Mouse (Mus musculus) forebrain, embryonic 13.5 days (tissue): Measurements from ENCODE around the gene Ly6g5c. TPM values are rescaled to one million over a fixed set of nuclear protein-coding genes. Genes with fewer than 3 reads are reported as not detected.

Experiments used
- ATAC-seq: fragments of 200-750 bp; cut with Nextera tagmentation; 2 replicates; pipeline ENCODE4 v1.8.0; 2017
- H3K27ac ChIP-seq: fragments of 300-500 bp; sonication (generic); 2 replicates; pipeline ENCODE4 v1.5.1; 2015; ENCODE audit warnings: inconsistent platforms, mild to moderate bottlenecking, moderate library complexity
- H3K27me3 ChIP-seq: fragments of 300-500 bp; sonication (generic); 2 replicates; pipeline ENCODE4 v1.6.1; 2015; ENCODE audit warnings: mild to moderate bottlenecking, inconsistent platforms
- H3K36me3 ChIP-seq: fragments of 300-500 bp; sonication (generic); 2 replicates; pipeline ENCODE4 v1.6.1; 2015; ENCODE audit warnings: mild to moderate bottlenecking, inconsistent platforms; ENCODE audit not compliant: poor library complexity, severe bottlenecking
- H3K4me1 ChIP-seq: fragments of 300-500 bp; sonication (generic); 2 replicates; pipeline ENCODE4 v1.6.1; 2015; ENCODE audit warnings: inconsistent platforms
- H3K4me2 ChIP-seq: fragments of 300-500 bp; sonication (generic); 2 replicates; pipeline ENCODE4 v1.6.1; 2015; ENCODE audit warnings: inconsistent platforms, mild to moderate bottlenecking, moderate library complexity
- H3K4me3 ChIP-seq: fragments of 300-500 bp; sonication (generic); 2 replicates; pipeline ENCODE4 v1.5.1; 2015; ENCODE audit warnings: mild to moderate bottlenecking, inconsistent platforms
- H3K9ac ChIP-seq: fragments of 300-500 bp; sonication (generic); 2 replicates; pipeline ENCODE4 v1.6.1; 2015; ENCODE audit warnings: mild to moderate bottlenecking, inconsistent platforms
- H3K9me3 ChIP-seq: fragments of 300-500 bp; sonication (generic); replicated peaks from 2 replicates; pipeline ENCODE4 v1.6.1; 2016; ENCODE audit warnings: inconsistent platforms
- WGBS: fragments of 180-500 bp; shearing (Covaris S2); methylation state at CpG from one replicate; pipeline ENCODE4 v1.1.7; 2015; 5-methylcytosine and 5-hydroxymethylcytosine counted together
- polyA plus RNA-seq: library from polyadenylated mRNA; unstranded; fragments of >200 nt; fragmentation: Nextera tagmentation; extraction: Ambion mirVana; gene quantifications from 2 replicates; pipeline ENCODE4 v1.2.1, GENCODE M21; 2015

Ly6g5c gene
- not detected in 2 replicates for polyA plus RNA-seq

- Histone ChIP-seq H3K9me3 (no peaks in the 10 kb centered on the region), H3K4me2 (no peak within 1 kb of the TSS), H3K27ac (no peak within 1 kb of the TSS), H3K27me3 (no peaks in the 10 kb centered on the region), H3K36me3 (peaks cover 9% of the 10 kb centered on the region), H3K4me1 (peaks cover 7% of the 10 kb centered on the region), H3K9ac (no peak within 1 kb of the TSS), H3K4me3 (no peak within 1 kb of the TSS)
- WGBS: 86% methylated on average over 6 of the region's 6 CpGs
- ATAC-seq: no peak
Measured at GRCm38 (mm10) chr17:35108097-35108496, at the start of gene Ly6g5c. Ly6g5c (plus strand) TSS chr17:35108279.

DNA sequence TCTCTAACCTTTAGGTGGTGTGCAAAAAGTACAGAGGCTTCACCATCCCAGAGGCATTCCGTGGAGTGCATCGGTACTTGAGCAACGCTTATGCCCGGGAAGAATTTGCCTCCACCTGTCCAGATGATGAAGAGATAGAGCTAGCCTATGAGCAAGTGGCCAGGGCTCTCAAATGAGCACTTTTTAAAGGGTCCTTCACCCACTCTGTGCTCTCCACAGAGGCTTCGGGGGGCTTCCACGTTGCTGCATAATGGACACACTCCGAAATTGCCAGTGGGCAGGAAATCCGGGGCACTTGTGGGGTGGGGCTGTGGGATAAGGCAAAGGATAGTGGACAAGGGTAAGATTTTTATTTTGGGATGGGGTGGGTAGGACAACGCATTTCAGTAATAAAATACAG lies 49.8 kb upstream of the Ly6g5c start:
- no peaks in the 10 kb centered on the region for H3K9me3 ChIP-seq
- peak overlapping the region; percentile 79 for H3K4me3 ChIP-seq
- peak overlapping the region; percentile 91 for H3K4me2 ChIP-seq
- 0 out of 2 replicates have a peak, but pooled peaks have one; percentile 0 for ATAC-seq
- H3K36me3 ChIP-seq: peaks cover 65% of the 10 kb centered on the region
- H3K27ac ChIP-seq: peak overlapping the region; percentile 94; the same call in 1 of the 2 replicates
- 78% methylated on average over 9 of the region's 9 CpGs for WGBS
- H3K4me1 ChIP-seq: peaks cover 30% of the 10 kb centered on the region
- H3K27me3 ChIP-seq: peaks cover 3% of the 10 kb centered on the region; the same call in 1 of the 2 replicates
- H3K9ac ChIP-seq: no peak overlapping the region

GRCm38 (mm10) chr17:35058911-35059892 lies 48.9 kb upstream of the Ly6g5c start, which contains the start of gene Ddah2:
Ddah2 (plus strand) TSS chr17:35059035.
- whole genome bisulfite sequencing: under 1% methylated on average over 57 of the region's 57 CpGs
- H3K27ac ChIP-seq: peak within 1 kb of the TSS; percentile 94
- peak within 1 kb of the TSS; percentile 91 for H3K4me2 ChIP-seq
- ATAC-seq: peak; percentile 92
- H3K4me1 ChIP-seq: peaks cover 32% of the 10 kb centered on the region
- H3K9me3 ChIP-seq: no peaks in the 10 kb centered on the region
- H3K4me3 ChIP-seq: peak within 1 kb of the TSS; percentile 79
- peaks cover 59% of the 10 kb centered on the region for H3K36me3 ChIP-seq
- peak within 1 kb of the TSS; percentile 90 for H3K9ac ChIP-seq
- peaks cover 12% of the 10 kb centered on the region for H3K27me3 ChIP-seq

- Histone ChIP-seq H3K4me3 (peak overlapping the region; percentile 79), H3K4me2 (peak overlapping the region; percentile 91), H3K4me1 (peaks cover 40% of the 10 kb centered on the region), H3K27ac (peak overlapping the region; percentile 94; the same call in 1 of the 2 replicates), H3K9me3 (no peaks in the 10 kb centered on the region), H3K27me3 (peaks cover 21% of the 10 kb centered on the region), H3K36me3 (peaks cover 53% of the 10 kb centered on the region), H3K9ac (peak overlapping the region; percentile 90)
- ATAC-seq: 0 out of 2 replicates have a peak, but pooled peaks have one; percentile 1
- 23% methylated on average over 14 of the region's 14 CpGs for WGBS
Measured at GRCm38 (mm10) chr17:35060071-35060470, 48.0 kb upstream of the Ly6g5c start.

GRCm38 (mm10) chr17:35060737-35061297 lies 47.3 kb upstream of the Ly6g5c start:
- peak overlapping the region; percentile 90 for H3K9ac ChIP-seq
- peak overlapping the region; percentile 79 for H3K4me3 ChIP-seq
- H3K27ac ChIP-seq: no peak overlapping the region
- peaks cover 47% of the 10 kb centered on the region for H3K4me1 ChIP-seq
- H3K9me3 ChIP-seq: no peaks in the 10 kb centered on the region
- peaks cover 28% of the 10 kb centered on the region for H3K27me3 ChIP-seq
- ATAC-seq: no peak
- H3K36me3 ChIP-seq: peaks cover 47% of the 10 kb centered on the region
- peak overlapping the region; percentile 91 for H3K4me2 ChIP-seq
- WGBS: 60% methylated on average over 22 of the region's 22 CpGs

DNA sequence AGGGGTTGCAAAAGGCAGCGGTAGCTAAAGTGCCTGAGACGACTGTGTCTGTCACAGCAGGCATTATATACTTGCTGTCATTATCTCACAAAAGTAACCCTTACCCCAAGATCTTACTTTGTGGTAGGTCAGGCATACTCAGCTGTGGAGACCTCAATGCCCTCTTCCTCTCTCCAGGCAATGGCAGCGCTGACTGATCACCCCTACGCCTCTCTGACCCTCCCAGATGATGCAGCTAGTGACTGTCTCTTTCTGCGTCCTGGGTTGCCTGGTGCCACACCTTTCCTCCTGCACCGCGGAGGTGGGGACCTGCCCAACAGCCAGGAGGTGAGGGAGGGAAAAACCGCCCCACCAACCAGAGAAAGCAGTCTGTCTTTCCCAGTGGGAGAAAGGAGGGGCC lies 46.8 kb upstream of the Ly6g5c start:
- Histone ChIP-seq H3K9me3 (no peaks in the 10 kb centered on the region), H3K4me1 (peaks cover 47% of the 10 kb centered on the region), H3K27me3 (peaks cover 33% of the 10 kb centered on the region), H3K4me2 (peak overlapping the region; percentile 91; the same call in 1 of the 2 replicates), H3K36me3 (peaks cover 42% of the 10 kb centered on the region), H3K27ac (no peak overlapping the region), H3K4me3 (peak overlapping the region; percentile 79; the same call in 1 of the 2 replicates), H3K9ac (peak overlapping the region; percentile 43)
- ATAC-seq: no peak
- WGBS: 78% methylated on average over 8 of the region's 8 CpGs

GRCm38 (mm10) chr17:35063466-35063865 lies 44.6 kb upstream of the Ly6g5c start:
- WGBS: 89% methylated on average over 3 of the region's 3 CpGs
- Histone ChIP-seq H3K27ac (no peak overlapping the region), H3K4me1 (peaks cover 44% of the 10 kb centered on the region), H3K27me3 (peaks cover 49% of the 10 kb centered on the region), H3K9me3 (no peaks in the 10 kb centered on the region), H3K4me3 (no peak overlapping the region), H3K4me2 (no peak overlapping the region), H3K36me3 (peaks cover 32% of the 10 kb centered on the region), H3K9ac (no peak overlapping the region)
- ATAC-seq: no peak

GRCm38 (mm10) chr17:35064378-35064877 lies 43.7 kb upstream of the Ly6g5c start:
- Histone ChIP-seq H3K27ac (no peak overlapping the region), H3K27me3 (peaks cover 49% of the 10 kb centered on the region), H3K4me3 (peak overlapping the region; percentile 25; the same call in 1 of the 2 replicates), H3K9me3 (no peaks in the 10 kb centered on the region), H3K4me1 (peaks cover 40% of the 10 kb centered on the region), H3K36me3 (peaks cover 32% of the 10 kb centered on the region), H3K4me2 (peak overlapping the region; percentile 57), H3K9ac (peak overlapping the region; percentile 8; the same call in 1 of the 2 replicates)
- WGBS: 34% methylated on average over 10 of the region's 10 CpGs
- no peak for ATAC-seq

DNA sequence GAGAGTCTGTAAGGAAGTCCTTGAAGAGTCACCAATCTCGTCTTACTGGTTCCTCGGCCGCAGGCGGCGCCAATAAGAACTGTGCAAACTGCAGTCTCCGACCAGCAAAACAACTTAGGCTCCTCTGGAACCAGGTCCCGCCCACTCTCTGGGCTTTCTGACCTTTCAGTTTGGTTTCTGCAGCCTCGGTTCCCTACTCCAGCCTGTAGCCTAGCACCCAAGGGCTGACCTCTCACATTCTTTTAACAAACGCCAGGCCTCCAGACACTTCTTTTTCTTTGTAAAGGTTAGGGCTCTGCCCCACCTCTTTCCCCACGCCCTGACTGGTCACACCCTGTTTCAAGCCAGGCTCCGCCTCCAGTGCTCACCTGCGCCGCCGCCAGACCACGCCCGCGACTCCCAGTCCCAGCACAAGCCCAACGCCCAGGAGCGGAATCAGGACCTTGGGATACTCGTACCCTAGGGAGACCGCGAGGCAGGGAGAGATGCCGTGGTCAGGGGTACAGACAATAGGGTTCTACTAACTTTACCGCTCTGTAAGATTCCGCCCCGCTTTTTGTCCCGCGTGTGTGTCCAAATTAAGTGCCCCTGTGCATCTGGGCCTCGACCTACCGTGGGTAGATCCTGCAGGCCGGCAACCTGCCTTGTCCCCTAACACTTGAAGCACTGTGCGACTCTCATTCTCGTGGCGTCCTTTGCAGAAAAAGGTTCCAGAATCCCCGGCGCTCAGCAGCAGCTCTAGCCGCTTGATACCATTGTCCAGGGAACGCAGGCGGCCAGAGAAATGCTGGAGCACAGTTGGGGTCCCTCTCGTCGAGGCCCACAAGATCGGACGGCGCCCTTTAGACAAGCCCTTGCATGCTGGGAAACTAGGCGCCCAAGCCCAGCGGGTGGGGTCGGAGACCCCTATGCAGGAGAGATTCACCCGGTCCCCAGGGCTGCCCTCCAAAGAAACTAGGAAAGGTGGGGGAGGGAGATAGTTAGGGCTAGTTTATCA lies 42.8 kb upstream of the Ly6g5c start, which contains the start of gene Ly6g6c:
TSS of gene Ly6g6c (plus strand) at position 438 of the 997 bp plus-strand sequence.
- Histone ChIP-seq H3K27ac (no peak within 1 kb of the TSS), H3K9ac (peak within 1 kb of the TSS; percentile 52), H3K36me3 (peaks cover 30% of the 10 kb centered on the region), H3K4me3 (peak within 1 kb of the TSS; percentile 25), H3K4me1 (peaks cover 33% of the 10 kb centered on the region), H3K9me3 (no peaks in the 10 kb centered on the region), H3K4me2 (peak within 1 kb of the TSS; percentile 57), H3K27me3 (peaks cover 49% of the 10 kb centered on the region)
- WGBS: 1% methylated on average over 48 of the region's 48 CpGs
- ATAC-seq: no peak; the same call in 1 of the 2 replicates

GRCm38 (mm10) chr17:35066084-35066483 lies 42.0 kb upstream of the Ly6g5c start, which contains the start of gene Mpig6b:
Mpig6b (minus strand) TSS chr17:35066184.
- Histone ChIP-seq H3K4me1 (peaks cover 25% of the 10 kb centered on the region), H3K9me3 (no peaks in the 10 kb centered on the region), H3K27me3 (peaks cover 49% of the 10 kb centered on the region), H3K4me3 (peak within 1 kb of the TSS; percentile 25), H3K36me3 (peaks cover 22% of the 10 kb centered on the region), H3K4me2 (peak within 1 kb of the TSS; percentile 57), H3K27ac (no peak within 1 kb of the TSS), H3K9ac (peak within 1 kb of the TSS; percentile 52)
- no peak for ATAC-seq
- 45% methylated on average over 10 of the region's 10 CpGs for WGBS
